Mouse (Mus musculus): ENCODE measurements around the gene Fitm1. TPM values are rescaled to one million over a fixed set of nuclear protein-coding genes. Genes with fewer than 3 reads are reported as not detected.
A peak's percentile ranks its signal among the peaks of the same experiment; 100 is the strongest.

Gene Fitm1
- polyA plus RNA-seq, 1 experiment from 2014 or later: 1.3 TPM

- H3K27ac ChIP-seq (ENCODE audit: low read length): no peak overlapping the region
- no peaks in the 10 kb centered on the region for H3K9me3 ChIP-seq (ENCODE audit: low read length)
- no peak for DNase-seq (ENCODE audit: low spot score)
- ATAC-seq: no peak
- TF ChIP-seq EP300 (IDR thresholded peaks at IDR 0.05) (no peak), CTCF (IDR thresholded peaks at IDR 0.05) (no peak)
- H3K4me1 ChIP-seq (ENCODE audit: insufficient read depth, low read depth, low read length): no peaks in the 10 kb centered on the region; the same call in 1 of the 2 replicates
- H3K4me2 ChIP-seq (replicated peaks; ENCODE audit: low read depth, low read length): peak overlapping the region; percentile 48
- peak overlapping the region; percentile 17; the same call in 1 of the 2 replicates for H3K4me3 ChIP-seq (ENCODE audit: low read depth, low read length)
- WGBS: 23% methylated on average over 22 of the region's 22 CpGs
- no peak overlapping the region for H3K9ac ChIP-seq (replicated peaks; ENCODE audit: low read depth)
- H3K27me3 ChIP-seq (replicated peaks; ENCODE audit: insufficient read depth, low read length): no peaks in the 10 kb centered on the region
- no peaks in the 10 kb centered on the region for H3K36me3 ChIP-seq (ENCODE audit: insufficient read depth, low read length)
Observed at GRCm38 (mm10) chr14:55618486-55619195, 43.2 kb downstream of the Fitm1 start.

Other genes with a start within 250 kb of the Fitm1 start
- 54.8 and 57.5 TPM in 2 replicates for gene Dhrs4, start 96.9 kb upstream of the Fitm1 start, polyA plus RNA-seq (2015; fragmentation: Nextera tagmentation; extraction: Ambion mirVana)
- gene Carmil3, start 85.0 kb upstream of the Fitm1 start, polyA plus RNA-seq (2015; fragmentation: Nextera tagmentation; extraction: Ambion mirVana): 0.23 and 0.42 TPM in 2 replicates
- not detected in 2 replicates for gene Cpne6, start 65.2 kb upstream of the Fitm1 start, polyA plus RNA-seq (2015; fragmentation: Nextera tagmentation; extraction: Ambion mirVana)
- not detected in 2 replicates for gene Nrl, start 50.6 kb upstream of the Fitm1 start, polyA plus RNA-seq (2015; fragmentation: Nextera tagmentation; extraction: Ambion mirVana)
- 37.4 and 37.6 TPM in 2 replicates for gene Pck2, start 35.4 kb upstream of the Fitm1 start, polyA plus RNA-seq (2015; fragmentation: Nextera tagmentation; extraction: Ambion mirVana)
- 93.4 and 95.3 TPM in 2 replicates for gene Dcaf11, start 15.6 kb upstream of the Fitm1 start, polyA plus RNA-seq (2015; fragmentation: Nextera tagmentation; extraction: Ambion mirVana)
- 1.8 and 2.3 TPM in 2 replicates for gene A730061H03Rik, start 15.2 kb upstream of the Fitm1 start, polyA plus RNA-seq (2015; fragmentation: Nextera tagmentation; extraction: Ambion mirVana)
- 215 and 219 TPM in 2 replicates for gene Psme1, start 2.5 kb downstream of the Fitm1 start, polyA plus RNA-seq (2015; fragmentation: Nextera tagmentation; extraction: Ambion mirVana)
- 18.3 and 18.9 TPM in 2 replicates for gene Emc9, start 9.7 kb downstream of the Fitm1 start, polyA plus RNA-seq (2015; fragmentation: Nextera tagmentation; extraction: Ambion mirVana)
- gene Psme2, start 15.5 kb downstream of the Fitm1 start, polyA plus RNA-seq (2015; fragmentation: Nextera tagmentation; extraction: Ambion mirVana): 308 and 312 TPM in 2 replicates
- gene Rnf31, start 16.1 kb downstream of the Fitm1 start, polyA plus RNA-seq (2015; fragmentation: Nextera tagmentation; extraction: Ambion mirVana): 17.4 and 24.1 TPM in 2 replicates
- gene Irf9, start 28.0 kb downstream of the Fitm1 start, polyA plus RNA-seq (2015; fragmentation: Nextera tagmentation; extraction: Ambion mirVana): 26.2 and 29.5 TPM in 2 replicates
- gene Rec8, start 42.4 kb downstream of the Fitm1 start, polyA plus RNA-seq (2015; fragmentation: Nextera tagmentation; extraction: Ambion mirVana): 4.4 and 4.7 TPM in 2 replicates
- 25.5 and 25.9 TPM in 2 replicates for gene Ipo4, start 60.3 kb downstream of the Fitm1 start, polyA plus RNA-seq (2015; fragmentation: Nextera tagmentation; extraction: Ambion mirVana)
- 1.2 and 2.0 TPM in 2 replicates for gene Gm49378, start 62.3 kb downstream of the Fitm1 start, polyA plus RNA-seq (2015; fragmentation: Nextera tagmentation; extraction: Ambion mirVana)
- gene Tm9sf1, start 68.2 kb downstream of the Fitm1 start, polyA plus RNA-seq (2015; fragmentation: Nextera tagmentation; extraction: Ambion mirVana): 84.3 and 91.1 TPM in 2 replicates
- 0.58 and 0.61 TPM in 2 replicates for gene Tssk4, start 74.6 kb downstream of the Fitm1 start, polyA plus RNA-seq (2015; fragmentation: Nextera tagmentation; extraction: Ambion mirVana)
- gene Mdp1, start 84.9 kb downstream of the Fitm1 start, polyA plus RNA-seq (2015; fragmentation: Nextera tagmentation; extraction: Ambion mirVana): 46.2 and 47.6 TPM in 2 replicates
- 34.0 and 38.6 TPM in 2 replicates for gene Gmpr2, start 96.3 kb downstream of the Fitm1 start, polyA plus RNA-seq (2015; fragmentation: Nextera tagmentation; extraction: Ambion mirVana)
- gene Nedd8, start 96.5 kb downstream of the Fitm1 start, polyA plus RNA-seq (2015; fragmentation: Nextera tagmentation; extraction: Ambion mirVana): 369 and 396 TPM in 2 replicates
- gene Tinf2, start 106.2 kb downstream of the Fitm1 start, polyA plus RNA-seq (2015; fragmentation: Nextera tagmentation; extraction: Ambion mirVana): 18.8 and 19.9 TPM in 2 replicates
- 14.2 and 20.6 TPM in 2 replicates for gene Tgm1, start 138.3 kb downstream of the Fitm1 start, polyA plus RNA-seq (2015; fragmentation: Nextera tagmentation; extraction: Ambion mirVana)
- 31.4 and 32.5 TPM in 2 replicates for gene Rabggta, start 146.6 kb downstream of the Fitm1 start, polyA plus RNA-seq (2015; fragmentation: Nextera tagmentation; extraction: Ambion mirVana)
- 74.1 and 83.5 TPM in 2 replicates for gene Dhrs1, start 170.1 kb downstream of the Fitm1 start, polyA plus RNA-seq (2015; fragmentation: Nextera tagmentation; extraction: Ambion mirVana)
- 16.2 and 19.5 TPM in 2 replicates for gene Nop9, start 170.1 kb downstream of the Fitm1 start, polyA plus RNA-seq (2015; fragmentation: Nextera tagmentation; extraction: Ambion mirVana)
- 0.65 and 1.3 TPM in 2 replicates for gene Cideb, start 182.8 kb downstream of the Fitm1 start, polyA plus RNA-seq (2015; fragmentation: Nextera tagmentation; extraction: Ambion mirVana)
- gene Ltb4r2, start 185.8 kb downstream of the Fitm1 start, polyA plus RNA-seq (2015; fragmentation: Nextera tagmentation; extraction: Ambion mirVana): 0.77 and 0.97 TPM in 2 replicates
- gene Ltb4r1, start 190.3 kb downstream of the Fitm1 start, polyA plus RNA-seq (2015; fragmentation: Nextera tagmentation; extraction: Ambion mirVana): 4.1 and 4.6 TPM in 2 replicates
- gene Adcy4, start 208.5 kb downstream of the Fitm1 start, polyA plus RNA-seq (2015; fragmentation: Nextera tagmentation; extraction: Ambion mirVana): 29.3 and 33.3 TPM in 2 replicates
- 16.2 and 24.2 TPM in 2 replicates for gene Ripk3, start 213.2 kb downstream of the Fitm1 start, polyA plus RNA-seq (2015; fragmentation: Nextera tagmentation; extraction: Ambion mirVana)
- 17.1 and 18.1 TPM in 2 replicates for gene Nfatc4, start 247.5 kb downstream of the Fitm1 start, polyA plus RNA-seq (2015; fragmentation: Nextera tagmentation; extraction: Ambion mirVana)